Mouse (Mus musculus): ENCODE measurements around the gene Rab30. TPM values are rescaled to one million over a fixed set of nuclear protein-coding genes. Genes with fewer than 3 reads are reported as not detected.
A peak's percentile ranks its signal among the peaks of the same experiment; 100 is the strongest.
"Not testable (repeated sequence)": the region's sequence is repeated elsewhere in the genome, so short reads cannot be mapped to it uniquely, and the experiment has no call there.

Gene Rab30
- polyA plus RNA-seq, 1 experiment, result 23.0 TPM

DNA sequence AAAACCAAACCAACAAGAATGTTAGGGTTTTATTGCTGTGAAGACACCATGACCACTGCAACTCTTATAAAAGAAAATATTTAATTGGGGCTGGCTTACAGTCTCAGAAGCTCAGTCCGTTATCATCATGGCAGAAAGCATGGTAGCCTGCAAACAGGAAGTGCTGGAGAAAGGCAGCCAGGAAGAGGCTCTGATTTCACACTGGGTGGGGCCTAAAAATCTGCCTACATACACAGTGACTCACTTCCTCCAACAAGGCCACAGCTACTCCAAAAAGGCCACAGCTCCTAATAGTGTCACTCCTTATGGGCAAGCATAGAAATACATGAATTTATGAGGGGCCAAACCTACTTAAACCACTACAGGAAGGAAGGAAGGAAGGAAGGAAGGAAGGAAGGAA, 26.3 kb upstream of the Rab30 start:
- 93% methylated on average over 1 of the region's 1 CpGs for WGBS
- H3K4me1 ChIP-seq (ENCODE audit: control insufficient read depth, insufficient read depth, low read length), result no peaks in the 10 kb centered on the region
- TF ChIP-seq POLR2A (IDR thresholded peaks at IDR 0.05; ENCODE audit: borderline replicate concordance, insufficient read depth, low read length) (no peak), CTCF (IDR thresholded peaks at IDR 0.05; ENCODE audit: borderline replicate concordance, insufficient read depth, low read depth, low read length) (no peak)
- no peak overlapping the region for H3K4me3 ChIP-seq (replicated peaks; ENCODE audit: insufficient read depth, low read depth, low read length)
- DNase-seq, result no peak
- no peak overlapping the region for H3K27ac ChIP-seq (ENCODE audit: insufficient read depth, low read length)
- H3K27me3 ChIP-seq (ENCODE audit: control insufficient read depth, insufficient read depth, low read length), result no peaks in the 10 kb centered on the region

DNA sequence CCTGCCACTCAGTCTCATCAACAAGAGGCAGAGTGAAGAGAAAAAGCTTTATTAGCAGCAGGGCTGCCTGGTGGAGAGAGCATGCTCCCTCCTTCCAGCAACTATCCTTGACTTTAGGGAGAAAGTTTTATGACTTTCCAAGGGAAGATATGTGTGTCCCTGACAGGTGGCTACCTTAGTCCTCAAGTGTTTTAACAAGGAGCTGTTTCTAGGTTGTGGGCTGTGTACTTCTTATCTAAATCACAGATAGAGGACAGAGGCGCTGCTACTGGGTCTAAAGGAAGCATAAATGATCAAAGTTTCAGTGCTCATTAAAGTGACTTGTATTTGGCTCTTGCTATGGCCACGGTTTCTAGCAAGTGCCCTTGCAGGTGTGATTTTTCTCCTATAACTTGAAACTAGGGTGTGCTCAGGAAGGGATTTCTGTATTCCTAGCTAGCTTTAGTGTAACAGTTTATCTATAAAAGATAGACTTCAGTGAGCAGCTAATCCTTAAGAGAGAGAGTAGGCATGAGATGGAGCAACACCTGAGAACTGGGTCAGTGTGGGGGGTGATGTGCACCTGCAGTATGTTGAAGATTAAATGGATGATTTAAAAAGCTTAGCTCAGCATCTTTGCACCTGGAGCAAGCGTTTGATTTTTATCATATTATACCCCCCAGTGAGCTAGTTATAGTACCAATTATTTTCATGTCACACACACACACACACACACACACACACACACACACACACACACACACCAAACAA, 21.1 kb upstream of the Rab30 start:
- WGBS, result 59% methylated on average over 3 of the region's 3 CpGs
- Histone ChIP-seq H3K27me3 (ENCODE audit: control insufficient read depth, insufficient read depth, low read length) (no peaks in the 10 kb centered on the region), H3K4me1 (ENCODE audit: control insufficient read depth, insufficient read depth, low read length) (no peaks in the 10 kb centered on the region), H3K27ac (ENCODE audit: insufficient read depth, low read length) (no peak overlapping the region), H3K4me3 (replicated peaks; ENCODE audit: insufficient read depth, low read depth, low read length) (no peak overlapping the region)
- TF ChIP-seq POLR2A (IDR thresholded peaks at IDR 0.05; ENCODE audit: borderline replicate concordance, insufficient read depth, low read length), result no peak
- no peak for DNase-seq

DNA sequence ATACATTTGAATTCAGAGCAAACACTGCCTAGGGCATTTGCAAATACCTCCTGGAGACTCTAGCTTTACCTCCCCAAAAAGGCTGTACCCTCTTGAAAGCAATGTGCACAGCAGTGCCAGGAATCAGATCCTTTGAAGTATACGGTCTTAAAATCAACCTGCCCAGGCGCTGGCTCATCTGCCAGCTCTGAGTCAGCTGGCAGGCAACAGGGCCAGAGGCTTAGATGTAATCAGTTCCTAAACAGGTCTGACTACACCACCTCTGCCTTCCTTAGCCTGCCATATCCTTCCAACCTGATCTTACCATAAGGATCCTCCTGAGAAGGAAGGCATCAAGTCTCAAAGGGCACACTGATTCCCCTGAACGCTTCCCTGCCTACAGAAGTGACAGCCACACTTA, 17.7 kb upstream of the Rab30 start:
- Histone ChIP-seq H3K27me3 (ENCODE audit: control insufficient read depth, insufficient read depth, low read length) (no peaks in the 10 kb centered on the region), H3K4me1 (ENCODE audit: control insufficient read depth, insufficient read depth, low read length) (no peaks in the 10 kb centered on the region), H3K4me3 (replicated peaks; ENCODE audit: insufficient read depth, low read depth, low read length) (no peak overlapping the region), H3K27ac (ENCODE audit: insufficient read depth, low read length) (no peak overlapping the region)
- no peak for DNase-seq
- 18% methylated on average over 3 of the region's 3 CpGs for WGBS
- no peak for TF ChIP-seq POLR2A (IDR thresholded peaks at IDR 0.05; ENCODE audit: borderline replicate concordance, insufficient read depth, low read length)
- no peak for TF ChIP-seq CTCF (IDR thresholded peaks at IDR 0.05; ENCODE audit: borderline replicate concordance, insufficient read depth, low read depth, low read length)

DNA sequence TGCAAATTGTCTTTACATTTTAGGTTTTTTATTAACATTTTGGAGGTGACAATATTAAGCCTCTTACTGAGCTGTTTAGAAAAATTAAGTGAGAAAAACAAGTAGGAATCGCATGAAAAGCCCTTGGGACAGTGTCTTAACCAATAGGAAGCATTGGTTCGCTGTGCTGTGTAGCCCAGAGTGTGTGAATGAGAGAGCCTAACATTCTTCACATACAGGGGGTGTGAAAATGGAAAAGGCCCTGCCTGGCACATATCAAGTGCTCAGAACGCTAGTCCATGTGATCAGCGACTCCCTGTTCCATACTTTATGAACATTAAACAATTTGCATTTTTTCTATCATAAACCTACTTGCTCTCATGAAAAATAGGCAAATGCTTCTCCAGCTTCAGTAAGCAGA, 17.1 kb upstream of the Rab30 start:
- Histone ChIP-seq H3K27me3 (ENCODE audit: control insufficient read depth, insufficient read depth, low read length) (no peaks in the 10 kb centered on the region), H3K4me3 (replicated peaks; ENCODE audit: insufficient read depth, low read depth, low read length) (no peak overlapping the region), H3K27ac (ENCODE audit: insufficient read depth, low read length) (no peak overlapping the region), H3K4me1 (ENCODE audit: control insufficient read depth, insufficient read depth, low read length) (no peaks in the 10 kb centered on the region)
- WGBS, result 74% methylated on average over 4 of the region's 4 CpGs
- DNase-seq, result no peak
- TF ChIP-seq CTCF (IDR thresholded peaks at IDR 0.05; ENCODE audit: borderline replicate concordance, insufficient read depth, low read depth, low read length) (no peak), POLR2A (IDR thresholded peaks at IDR 0.05; ENCODE audit: borderline replicate concordance, insufficient read depth, low read length) (no peak)

DNA sequence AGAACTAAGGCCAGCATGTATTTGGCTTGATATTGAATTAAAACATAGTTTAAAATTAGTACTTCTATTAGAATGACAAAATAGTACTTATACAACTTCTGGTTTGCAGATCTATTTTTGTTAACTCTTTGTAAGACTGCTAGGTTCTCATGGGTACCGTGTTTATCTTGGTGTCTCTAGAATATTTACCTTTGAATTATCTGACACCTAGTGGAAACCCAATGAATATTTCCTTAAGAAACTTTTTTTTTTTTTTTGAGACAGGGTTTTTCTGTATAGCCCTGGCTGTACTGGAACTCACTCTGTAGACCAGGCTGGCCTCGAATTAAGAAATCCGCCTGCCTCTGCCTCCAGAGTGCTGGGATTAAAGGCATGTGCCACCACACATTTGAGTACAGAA, 11.8 kb upstream of the Rab30 start:
- not testable (repeated sequence) for H3K4me3 ChIP-seq (replicated peaks; ENCODE audit: insufficient read depth, low read depth, low read length); H3K27ac ChIP-seq (ENCODE audit: insufficient read depth, low read length); H3K27me3 ChIP-seq (ENCODE audit: control insufficient read depth, insufficient read depth, low read length); DNase-seq; H3K4me1 ChIP-seq (ENCODE audit: control insufficient read depth, insufficient read depth, low read length)
- WGBS, result 72% methylated on average over 3 of the region's 3 CpGs

DNA sequence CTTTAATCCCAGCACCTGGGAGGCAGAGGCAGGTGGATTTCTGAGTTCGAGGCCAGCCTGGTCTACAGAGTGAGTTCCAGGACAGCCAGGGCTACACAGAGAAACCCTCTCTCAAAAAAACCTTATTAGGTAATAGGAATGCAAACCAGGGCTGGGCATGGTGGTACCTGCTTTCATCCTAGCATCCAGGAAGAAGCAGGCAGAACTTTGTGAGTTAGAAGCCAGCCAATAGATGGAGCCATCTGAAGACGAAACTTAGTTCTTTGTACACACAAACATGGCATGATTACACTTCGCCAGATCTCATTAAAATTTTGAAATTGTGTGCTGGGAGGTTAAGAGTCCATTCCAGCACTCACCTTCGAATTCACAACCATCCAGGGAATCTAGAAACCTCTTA, 10.9 kb upstream of the Rab30 start:
- Histone ChIP-seq H3K4me1 (ENCODE audit: control insufficient read depth, insufficient read depth, low read length) (no peaks in the 10 kb centered on the region), H3K4me3 (replicated peaks; ENCODE audit: insufficient read depth, low read depth, low read length) (no peak overlapping the region), H3K27ac (ENCODE audit: insufficient read depth, low read length) (no peak overlapping the region), H3K27me3 (ENCODE audit: control insufficient read depth, insufficient read depth, low read length) (no peaks in the 10 kb centered on the region)
- no peak for DNase-seq
- WGBS, result 67% methylated on average over 4 of the region's 4 CpGs
- 0 out of 2 replicates have a peak, but pooled peaks have one; percentile 19 for TF ChIP-seq POLR2A (IDR thresholded peaks at IDR 0.05; ENCODE audit: borderline replicate concordance, insufficient read depth, low read length)
- TF ChIP-seq CTCF (IDR thresholded peaks at IDR 0.05; ENCODE audit: borderline replicate concordance, insufficient read depth, low read depth, low read length), result no peak

DNA sequence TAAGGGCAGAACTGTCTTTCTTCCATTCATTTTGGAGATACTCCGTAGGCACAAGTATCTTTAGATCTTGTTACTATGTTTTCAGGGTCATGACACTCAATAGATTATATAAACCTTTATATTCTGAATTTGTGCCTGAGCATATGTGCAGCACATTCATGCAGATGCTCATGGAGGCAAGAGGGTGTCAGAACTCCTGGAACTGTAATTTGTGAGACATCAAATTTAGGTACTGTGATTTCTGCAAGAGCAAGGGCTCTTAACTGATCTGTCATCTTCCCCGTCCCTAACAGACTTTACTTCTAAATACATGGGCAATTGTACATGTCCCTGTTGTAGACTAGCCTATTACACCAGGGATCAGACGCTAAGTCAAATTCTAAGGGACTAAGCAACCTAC, 10.4 kb upstream of the Rab30 start:
- Histone ChIP-seq H3K4me1 (ENCODE audit: control insufficient read depth, insufficient read depth, low read length) (no peaks in the 10 kb centered on the region), H3K27ac (ENCODE audit: insufficient read depth, low read length) (no peak overlapping the region), H3K27me3 (ENCODE audit: control insufficient read depth, insufficient read depth, low read length) (no peaks in the 10 kb centered on the region), H3K4me3 (replicated peaks; ENCODE audit: insufficient read depth, low read depth, low read length) (no peak overlapping the region)
- no peak for DNase-seq
- peak; percentile 8; the same call in 1 of the 2 replicates for TF ChIP-seq POLR2A (IDR thresholded peaks at IDR 0.05; ENCODE audit: borderline replicate concordance, insufficient read depth, low read length)
- TF ChIP-seq CTCF (IDR thresholded peaks at IDR 0.05; ENCODE audit: borderline replicate concordance, insufficient read depth, low read depth, low read length), result no peak
- WGBS, result 63% methylated on average over 3 of the region's 3 CpGs

DNA sequence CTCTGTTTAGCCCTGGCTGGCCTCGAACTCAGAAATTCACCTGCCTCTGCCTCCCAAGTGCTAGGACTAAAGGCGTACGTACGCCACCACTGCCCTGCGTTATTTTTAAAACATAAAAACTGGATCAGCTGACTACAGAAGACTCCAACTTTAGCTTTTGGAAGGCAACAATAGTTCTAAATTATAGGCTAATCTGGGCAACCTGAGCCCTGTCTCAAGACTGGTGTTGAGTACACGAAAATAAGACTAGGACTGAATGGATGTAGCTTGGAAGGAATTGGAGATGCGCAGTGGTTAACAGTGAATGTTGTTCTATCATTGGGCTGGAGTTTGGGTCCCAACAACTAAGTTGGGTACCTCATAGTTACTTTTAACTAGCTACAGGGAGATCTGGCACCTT, 9.3 kb upstream of the Rab30 start:
- DNase-seq, result no peak
- no peak overlapping the region for H3K4me3 ChIP-seq (replicated peaks; ENCODE audit: insufficient read depth, low read depth, low read length)
- H3K4me1 ChIP-seq (ENCODE audit: control insufficient read depth, insufficient read depth, low read length), result no peaks in the 10 kb centered on the region
- H3K27ac ChIP-seq (ENCODE audit: insufficient read depth, low read length), result no peak overlapping the region
- H3K27me3 ChIP-seq (ENCODE audit: control insufficient read depth, insufficient read depth, low read length), result no peaks in the 10 kb centered on the region
- peak; percentile 3; the same call in 1 of the 2 replicates for TF ChIP-seq POLR2A (IDR thresholded peaks at IDR 0.05; ENCODE audit: borderline replicate concordance, insufficient read depth, low read length)
- TF ChIP-seq CTCF (IDR thresholded peaks at IDR 0.05; ENCODE audit: borderline replicate concordance, insufficient read depth, low read depth, low read length), result no peak
- WGBS, result 91% methylated on average over 7 of the region's 7 CpGs

Measured in cerebellum, adult 2 months (tissue).